Mouse (Mus musculus) erythroblast, embryonic 14.5 days (primary cell): ENCODE measurements around the gene Lrrc2.

Experiments
- GATA1 ChIP-seq: IDR thresholded peaks from 2 replicates; pipeline ENCODE4 v1.6.1; 2012; ENCODE audit warnings: low read length, inconsistent platforms, mixed read lengths
- TAL1 ChIP-seq: IDR thresholded peaks from 3 replicates; pipeline ENCODE4 v1.6.1; 2012; ENCODE audit warnings: low read length, inconsistent platforms, mixed read lengths

DNA sequence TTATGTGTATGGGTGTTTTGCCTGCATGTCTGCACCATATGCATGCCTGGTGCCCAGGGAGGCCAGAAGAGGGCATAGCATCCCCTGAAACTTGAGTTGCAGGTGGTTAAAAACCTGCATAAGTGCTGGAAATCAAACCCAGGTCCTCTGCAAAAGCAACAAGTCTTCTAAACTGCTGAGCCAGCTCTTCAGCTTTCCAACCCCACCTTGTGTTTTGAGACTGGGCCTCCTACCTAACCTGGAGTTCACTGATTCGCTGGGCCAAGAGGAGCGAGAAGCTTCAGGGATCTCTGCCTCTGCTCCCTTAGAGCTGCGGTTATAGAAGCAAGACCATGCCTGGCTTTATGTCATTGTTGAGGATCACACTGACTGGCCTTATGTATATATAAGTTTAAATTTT lies 1.2 kb upstream of the Lrrc2 start:
- no peak for TF ChIP-seq GATA1
- TF ChIP-seq TAL1 = no peak
